Mouse (Mus musculus) v-Abl transformed pro-B cells (cell line): ENCODE results near the gene Ralgapa1.

Source experiments
- in situ Hi-C, 2 experiments: fragments of 400-800 bp; cut with MboI; formaldehyde crosslinking; loops; one replicate each; pipeline ENCODE4 v1.15.1; 2025; ENCODE audit not compliant: unreplicated experiment in 2 of 2

The Ralgapa1 gene

DNA sequence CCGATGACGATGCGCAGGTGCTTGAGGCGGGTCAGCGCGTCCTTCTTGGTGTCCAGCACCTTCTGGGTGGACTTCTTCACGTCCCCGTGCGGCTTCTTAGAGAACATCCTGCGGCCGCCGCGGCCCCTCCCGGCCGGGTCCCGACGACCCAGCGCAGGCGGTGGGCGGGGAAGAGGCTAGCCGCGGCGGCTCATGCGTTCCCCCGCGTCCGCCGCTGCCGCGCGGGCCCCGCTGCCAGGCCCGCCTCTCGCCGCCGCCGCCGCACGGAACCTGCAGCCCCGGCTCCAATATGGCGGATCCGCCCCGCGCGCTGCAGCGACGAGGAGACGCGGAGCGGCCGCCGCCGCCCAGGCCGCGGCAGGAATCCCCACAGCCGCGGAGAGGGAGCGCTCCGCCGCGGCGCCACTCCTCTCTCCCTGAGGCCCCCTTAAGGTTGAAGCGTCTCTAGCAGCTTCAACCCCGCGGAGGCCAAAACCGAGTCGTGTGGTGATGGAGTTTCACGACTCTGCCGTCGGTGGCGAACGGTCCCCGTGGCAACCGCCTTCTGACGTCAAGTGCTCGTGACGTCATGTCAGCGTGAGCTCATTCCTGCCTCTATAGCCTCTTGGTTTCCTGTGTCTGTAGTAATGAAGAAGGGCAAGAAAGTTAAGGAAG is at the start of gene Ralgapa1:
Gene Ralgapa1, minus strand, starts transcription at position 507 of the 654 bp plus-strand sequence.
- in situ Hi-C loops, result loop anchor here in 1 of 2 experiments (10.0 kb wide), 1 partner anchor 96 kb away; no protein-coding TSS in a partner anchor

DNA sequence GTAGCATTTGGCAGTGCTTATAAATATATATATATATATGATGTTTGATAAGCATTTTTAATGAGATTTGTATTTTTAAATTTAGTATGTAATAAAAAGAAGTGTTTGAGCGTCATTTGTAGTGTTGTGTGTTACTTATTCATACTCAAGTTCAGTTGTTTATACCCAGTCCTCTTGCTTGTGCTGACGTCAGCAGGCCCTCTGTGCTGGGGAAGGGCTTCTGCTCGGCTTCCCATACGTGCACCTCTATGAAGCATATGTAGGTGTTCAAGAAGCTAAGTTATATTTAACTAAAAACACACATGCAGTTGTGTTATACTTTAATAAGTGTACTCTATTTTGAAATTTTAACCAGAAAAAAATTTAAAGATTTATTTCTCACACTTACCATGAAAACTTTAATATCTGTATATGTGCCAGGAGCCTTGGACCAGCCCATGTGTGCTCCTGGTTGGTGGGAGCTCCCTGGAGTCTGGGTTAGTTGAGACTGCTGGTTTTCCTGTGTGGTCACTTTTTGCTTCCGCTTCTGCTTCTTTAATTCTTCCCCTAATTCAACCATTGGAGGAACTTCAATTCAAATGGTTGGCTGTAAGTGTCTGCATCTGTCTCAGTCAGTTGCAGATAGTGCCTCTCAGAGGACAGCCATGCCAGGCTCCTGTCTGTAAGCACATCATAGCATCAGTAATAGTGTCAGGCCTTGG is 48.8 kb upstream of the Ralgapa1 start:
- in situ Hi-C loops, result loop anchor here in 1 of 2 experiments (25.0 kb wide), 1 partner anchor 1118 kb away; no protein-coding TSS in a partner anchor

DNA sequence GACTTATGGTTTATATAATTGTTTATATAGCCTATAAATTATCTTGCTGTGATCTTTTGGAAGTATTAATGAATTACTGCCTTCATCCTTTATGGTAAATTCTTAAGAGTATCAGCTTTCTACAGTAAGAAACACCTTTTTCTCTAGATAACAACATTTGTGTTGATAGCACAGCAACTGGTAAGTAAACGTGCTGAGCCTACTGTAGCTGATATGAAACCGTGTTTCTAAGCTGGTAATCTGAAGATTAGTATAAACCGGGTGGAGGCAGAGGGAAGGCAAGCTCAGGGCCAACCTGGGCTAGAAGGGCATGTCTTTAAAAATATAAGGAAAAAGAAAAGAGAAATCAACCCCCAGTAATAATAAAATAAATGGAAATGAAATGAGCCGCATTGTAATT is 46.8 kb upstream of the Ralgapa1 start:
- in situ Hi-C loops, result loop anchor here in 1 of 2 experiments (25.0 kb wide), 1 partner anchor 1120 kb away; no protein-coding TSS in a partner anchor

DNA sequence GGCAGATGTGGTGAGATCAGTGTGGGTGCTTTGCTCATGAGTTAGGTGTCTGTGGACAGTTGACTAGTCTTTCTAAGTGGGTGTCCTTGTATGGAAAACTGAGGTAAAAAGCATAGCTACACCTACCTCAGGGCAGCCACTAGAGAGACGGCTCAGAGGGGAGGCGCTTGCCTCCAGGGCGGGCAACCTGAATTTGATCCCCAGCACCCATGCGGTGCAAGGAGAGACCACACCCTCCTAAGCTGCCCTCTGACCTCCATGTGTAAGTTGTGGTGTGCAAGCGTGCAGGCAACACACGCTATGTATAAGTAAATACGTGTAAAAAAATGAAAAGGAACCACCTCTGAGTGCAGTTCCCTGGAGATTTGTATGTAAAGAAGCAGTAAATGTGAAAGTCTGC is 39.7 kb upstream of the Ralgapa1 start:
- in situ Hi-C loops, result loop anchor here in 1 of 2 experiments (25.0 kb wide), 1 partner anchor 1127 kb away; no protein-coding TSS in a partner anchor

DNA sequence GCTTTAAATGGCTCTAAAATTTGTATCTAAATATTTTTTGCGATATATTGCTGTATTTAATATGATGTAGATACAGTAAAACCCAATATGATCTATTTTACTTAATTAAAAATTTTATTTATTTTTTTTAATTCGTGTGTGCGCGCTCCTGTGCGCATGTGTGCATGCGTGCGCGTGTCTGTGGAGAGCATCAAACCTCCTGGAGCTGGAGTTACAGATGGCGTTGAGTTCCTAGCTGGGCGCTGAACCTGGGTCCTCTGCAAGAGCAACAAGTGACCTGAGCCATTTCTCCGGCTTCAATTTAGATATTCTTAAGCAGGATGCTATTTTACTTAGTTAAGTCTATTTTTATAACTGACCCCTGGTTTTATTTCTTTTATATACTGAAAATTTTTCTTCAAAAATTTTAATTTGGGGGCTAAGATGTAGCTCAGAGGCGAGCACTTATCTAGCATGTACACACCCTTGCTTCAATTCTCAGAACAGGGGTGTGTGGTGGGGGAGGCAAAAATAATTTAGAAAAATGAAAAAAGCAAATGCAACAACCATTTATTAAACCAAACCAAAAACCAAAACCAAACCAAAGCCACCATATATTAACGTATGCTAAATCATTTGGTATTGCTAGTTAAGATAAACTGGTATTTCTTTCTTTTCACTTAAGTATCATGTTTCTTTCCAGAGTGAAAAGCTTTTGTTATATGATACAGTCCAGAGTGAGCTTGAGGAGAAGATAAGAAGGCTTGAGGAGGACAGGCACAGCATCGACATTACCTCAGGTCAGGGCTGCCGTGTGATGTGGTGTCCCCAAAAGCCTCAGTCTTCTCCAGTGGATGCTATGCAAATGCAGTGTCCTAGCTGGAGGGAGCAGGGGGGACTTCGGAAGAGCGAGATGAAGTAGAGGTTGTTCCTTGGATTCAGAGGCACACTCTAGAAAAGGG is 38.7 kb upstream of the Ralgapa1 start:
- in situ Hi-C loops, result loop anchor here in 1 of 2 experiments (25.0 kb wide), 1 partner anchor 1128 kb away; no protein-coding TSS in a partner anchor

DNA sequence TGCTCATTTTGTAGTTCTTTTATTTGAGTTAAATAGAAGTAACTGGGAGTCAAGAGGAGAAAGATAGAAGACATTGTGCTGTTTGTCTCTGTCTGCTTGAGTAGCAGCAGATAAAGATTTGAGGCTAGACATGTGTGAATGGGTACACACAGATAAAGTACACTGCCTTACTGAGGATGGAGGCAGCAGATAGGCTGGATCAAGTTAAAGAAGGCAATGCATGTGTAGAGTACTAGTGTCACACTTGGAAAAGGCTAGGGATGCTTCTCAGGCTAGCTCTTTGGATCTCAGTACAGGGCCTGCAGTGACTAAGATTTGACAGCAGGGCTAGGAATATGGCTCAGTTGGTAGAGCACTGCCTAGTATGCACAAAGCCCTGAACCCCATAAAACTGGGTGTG is 29.7 kb upstream of the Ralgapa1 start:
- in situ Hi-C loops, result loop anchor here in 1 of 2 experiments (25.0 kb wide), 1 partner anchor 1137 kb away; no protein-coding TSS in a partner anchor

DNA sequence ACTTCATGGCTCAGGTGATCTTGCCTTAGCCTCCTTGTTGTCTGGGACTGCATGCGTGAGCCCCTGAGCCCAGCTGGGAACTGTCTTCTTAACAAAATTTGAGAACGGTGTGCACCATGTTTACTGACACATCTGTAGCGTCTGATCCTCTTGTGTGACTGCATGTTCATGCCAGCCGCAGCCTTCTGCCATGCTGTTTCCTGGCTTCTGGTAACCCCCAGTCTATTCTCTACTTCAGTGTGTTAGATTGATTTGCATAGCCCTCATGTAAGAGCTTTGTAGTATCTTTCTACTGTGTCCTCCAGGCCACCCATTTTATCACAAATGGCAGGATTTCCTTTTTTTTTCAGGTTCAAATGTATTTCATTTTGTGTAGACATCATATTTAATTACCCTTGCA is 26.9 kb upstream of the Ralgapa1 start:
- in situ Hi-C loops, result loop anchor here (5.0 to 25.0 kb wide), 3 partner anchors 564 to 1389 kb away; partner anchors contain the start of genes Mipol1 (in 1 of the 2) and Prps1l3 (in 1 of the 2)

DNA sequence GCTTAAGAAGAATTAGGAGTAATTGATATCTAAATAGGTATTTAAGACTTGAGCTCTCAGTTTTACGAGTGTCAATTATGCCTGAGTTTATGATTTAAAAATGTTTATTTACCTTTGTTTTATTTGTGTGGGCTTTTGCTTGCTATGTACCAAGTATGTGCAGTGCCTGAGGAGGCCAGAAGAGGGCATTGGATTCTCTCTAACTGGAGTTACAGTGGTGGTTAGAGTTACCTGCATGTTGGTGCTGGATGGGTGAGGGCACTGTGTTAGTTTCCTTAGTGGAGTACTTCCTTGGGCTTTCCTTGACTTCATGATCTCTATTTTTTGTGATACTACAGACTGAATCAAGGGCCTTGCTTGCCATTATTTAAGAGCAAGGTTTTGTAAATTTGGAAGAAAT is 25.8 kb upstream of the Ralgapa1 start:
- in situ Hi-C loops, result loop anchor here (5.0 to 25.0 kb wide), 3 partner anchors 566 to 1391 kb away; partner anchors contain the start of genes Mipol1 (in 1 of the 2) and Prps1l3 (in 1 of the 2)

DNA sequence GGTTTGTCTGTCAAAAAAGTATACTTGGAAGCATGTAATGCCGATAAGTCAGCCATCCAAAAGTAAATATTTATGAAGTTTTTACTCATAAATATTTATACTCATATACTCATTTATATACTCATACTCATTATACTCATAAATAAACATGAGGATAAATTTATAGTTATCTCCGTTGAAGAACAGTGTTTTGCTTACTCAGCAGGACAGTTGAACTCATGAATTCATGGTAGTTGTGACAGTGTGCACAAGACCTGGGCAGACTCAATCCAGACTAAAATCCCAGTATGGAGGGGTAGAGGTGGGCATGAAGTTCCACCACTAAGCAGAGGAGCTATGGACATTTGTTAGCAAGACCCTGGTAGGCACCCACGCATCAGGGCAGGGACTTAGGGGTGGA is 16.5 kb upstream of the Ralgapa1 start:
- in situ Hi-C loops, result loop anchor here (25.0 kb wide), 2 partner anchors 575 to 1400 kb away; partner anchors contain the start of genes Mipol1 (in 1 of the 2) and Prps1l3 (in 1 of the 2)

DNA sequence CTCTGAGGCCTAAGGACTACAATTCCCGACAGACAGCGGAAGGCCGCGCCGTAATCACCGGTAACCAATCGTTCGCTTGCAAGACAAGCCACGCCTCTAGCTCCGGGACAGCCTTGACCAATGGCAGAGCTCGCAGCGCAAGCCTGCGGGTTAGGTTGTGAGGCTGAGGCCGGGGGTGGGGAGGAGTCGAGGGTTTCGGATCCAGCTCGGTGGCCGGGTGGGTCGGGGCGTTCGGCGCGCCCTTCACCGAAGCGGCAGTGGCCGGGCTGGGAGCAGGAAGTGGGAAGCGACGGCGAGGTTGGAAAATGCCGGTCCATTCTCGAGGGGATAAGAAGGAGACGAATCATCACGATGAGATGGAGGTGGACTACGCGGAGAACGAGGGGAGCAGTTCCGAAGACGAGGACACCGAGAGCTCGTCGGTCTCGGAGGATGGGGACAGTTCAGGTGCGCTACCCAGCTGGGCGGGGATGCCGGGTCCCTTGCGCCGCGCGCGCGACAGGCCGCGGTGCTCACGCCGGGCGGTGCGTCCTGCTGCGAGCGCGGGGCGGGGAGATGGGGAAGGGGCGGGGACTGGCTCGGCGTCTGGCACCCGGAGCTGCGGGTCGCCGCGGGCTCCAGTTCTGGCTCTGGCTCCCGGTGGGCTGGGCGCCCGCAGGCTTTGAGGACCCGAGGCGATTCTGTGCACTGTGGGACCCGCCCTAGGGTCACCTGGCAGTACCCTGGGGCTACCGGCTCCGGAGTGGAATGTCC is 15.4 kb upstream of the Ralgapa1 start, which contains the start of gene Brms1l:
Gene Brms1l, plus strand, starts transcription at position 126 of the 753 bp plus-strand sequence.
- in situ Hi-C loops, result loop anchor here (25.0 kb wide), 2 partner anchors 576 to 1401 kb away; partner anchors contain the start of genes Mipol1 (in 1 of the 2) and Prps1l3 (in 1 of the 2)

DNA sequence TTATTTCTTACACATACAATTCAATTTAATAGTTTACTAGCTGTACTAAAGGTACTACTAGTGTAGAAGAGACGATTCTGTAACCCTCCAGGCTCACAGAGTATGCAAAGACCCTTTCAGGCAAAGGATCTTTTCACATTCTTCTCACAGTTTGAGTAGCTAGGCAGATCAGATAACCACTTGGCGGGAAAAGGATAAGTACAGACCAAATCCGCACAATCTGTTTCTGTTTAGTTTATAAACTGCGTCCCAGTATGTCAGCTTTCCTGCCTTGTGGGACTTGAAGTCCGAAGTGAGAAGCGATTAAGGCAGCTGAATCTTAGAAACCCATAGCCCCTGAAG is 14.9 kb upstream of the Ralgapa1 start:
- in situ Hi-C loops, result loop anchor here (25.0 kb wide), 2 partner anchors 576 to 1401 kb away; partner anchors contain the start of genes Mipol1 (in 1 of the 2) and Prps1l3 (in 1 of the 2)

DNA sequence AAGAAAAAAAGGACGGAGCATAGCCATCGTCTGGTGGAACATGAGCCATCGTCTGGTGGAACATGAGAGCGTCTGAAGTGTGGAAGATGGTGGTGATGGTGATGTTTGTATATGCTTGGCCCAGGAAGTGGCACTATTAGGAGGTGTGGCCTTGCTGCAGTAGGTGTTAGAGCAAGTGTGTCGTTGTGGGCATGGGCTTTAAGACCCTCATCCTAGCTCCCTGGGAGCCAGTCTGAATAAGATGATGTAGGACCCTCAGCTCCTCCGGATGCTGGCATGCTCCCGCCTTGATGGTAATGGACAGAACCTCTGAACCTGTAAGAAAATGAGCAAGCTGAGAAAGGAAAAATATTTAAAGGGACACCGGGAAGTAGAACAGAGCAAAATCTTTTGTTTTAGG is 13.9 kb upstream of the Ralgapa1 start:
- in situ Hi-C loops, result loop anchor here (5.0 to 25.0 kb wide), 7 partner anchors 53 to 1402 kb away; partner anchors contain the start of genes Mipol1 (in 1 of the 2) and Prps1l3 (in 1 of the 2)

DNA sequence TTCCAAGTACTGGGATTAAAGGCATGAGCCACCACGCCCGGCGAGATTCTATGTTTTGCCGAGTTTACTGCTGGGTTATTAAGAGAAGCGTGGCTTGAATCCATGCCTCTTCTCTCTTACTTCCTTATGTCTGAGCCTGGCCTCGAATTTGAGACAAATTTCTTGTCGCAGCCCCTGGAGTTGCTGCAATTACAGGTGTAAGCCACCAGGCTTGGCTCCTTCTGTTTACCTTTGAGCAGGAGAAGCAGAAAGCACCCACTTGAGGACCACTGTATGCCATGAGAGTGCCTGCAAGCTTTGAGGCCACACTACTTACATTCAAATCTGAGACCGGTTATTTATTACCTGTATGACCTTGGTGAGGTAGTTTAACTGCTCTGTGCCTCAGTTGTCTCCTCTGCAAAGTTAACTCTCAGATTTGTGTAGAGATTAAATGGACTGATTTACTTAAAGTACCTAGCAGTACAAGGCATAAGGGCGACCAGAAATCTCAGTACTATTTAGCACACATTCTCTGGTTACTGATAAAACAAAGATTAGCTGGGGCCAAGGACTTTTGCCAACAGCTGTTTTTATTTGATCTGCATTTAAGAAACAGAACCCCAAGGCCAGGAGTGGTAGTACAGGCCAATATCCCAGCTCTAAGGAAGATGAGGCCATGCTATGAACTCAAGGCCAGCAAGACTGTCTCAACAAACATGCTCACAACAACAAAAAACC is 13.1 kb upstream of the Ralgapa1 start:
- in situ Hi-C loops, result loop anchor here (5.0 to 25.0 kb wide), 7 partner anchors 52 to 1403 kb away; partner anchors contain the start of genes Mipol1 (in 1 of the 2) and Prps1l3 (in 1 of the 2)

DNA sequence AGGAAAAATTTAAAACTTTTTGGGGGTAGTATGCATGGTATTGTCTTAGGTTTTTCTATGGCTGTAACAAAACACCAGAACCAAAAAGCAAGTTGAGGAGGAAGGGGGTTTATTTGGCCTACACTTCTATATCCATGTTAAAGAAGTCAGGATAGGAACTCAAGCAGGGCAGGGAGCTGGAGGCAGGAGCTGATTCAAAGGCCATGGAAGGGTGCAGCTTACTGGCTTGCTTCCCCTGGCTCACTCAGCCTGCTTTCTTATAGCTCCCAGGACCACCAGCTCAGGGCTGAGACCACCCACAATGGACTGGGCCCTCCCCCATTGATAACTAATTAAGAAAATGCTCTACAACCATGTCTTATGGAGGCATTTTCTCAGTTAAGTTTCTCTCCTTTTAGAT is 12.0 kb upstream of the Ralgapa1 start:
- in situ Hi-C loops, result loop anchor here (5.0 to 25.0 kb wide), 7 partner anchors 51 to 1404 kb away; partner anchors contain the start of genes Mipol1 (in 1 of the 2) and Prps1l3 (in 1 of the 2)

DNA sequence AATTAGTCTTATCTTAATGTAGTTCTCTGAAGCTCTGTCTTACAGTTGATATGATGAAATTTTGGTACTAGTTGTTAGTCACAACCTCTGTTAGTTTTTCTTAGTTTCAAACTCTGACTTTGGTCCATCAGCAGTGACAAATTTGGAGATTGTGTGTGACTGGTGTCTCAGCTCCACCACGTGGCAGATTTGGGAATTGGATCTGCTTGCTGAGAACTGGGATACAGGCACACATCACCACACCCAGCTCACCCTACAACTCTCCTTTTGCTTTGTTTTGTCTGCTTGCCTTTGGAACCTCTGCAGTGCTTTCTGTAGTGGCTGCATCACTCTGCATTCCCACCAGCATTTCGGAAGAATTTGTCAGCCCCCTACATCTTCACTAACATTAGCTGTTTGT is 10.1 kb upstream of the Ralgapa1 start:
- in situ Hi-C loops, result loop anchor here (5.0 to 25.0 kb wide), 7 partner anchors 49 to 1406 kb away; partner anchors contain the start of genes Mipol1 (in 1 of the 2) and Prps1l3 (in 1 of the 2)

DNA sequence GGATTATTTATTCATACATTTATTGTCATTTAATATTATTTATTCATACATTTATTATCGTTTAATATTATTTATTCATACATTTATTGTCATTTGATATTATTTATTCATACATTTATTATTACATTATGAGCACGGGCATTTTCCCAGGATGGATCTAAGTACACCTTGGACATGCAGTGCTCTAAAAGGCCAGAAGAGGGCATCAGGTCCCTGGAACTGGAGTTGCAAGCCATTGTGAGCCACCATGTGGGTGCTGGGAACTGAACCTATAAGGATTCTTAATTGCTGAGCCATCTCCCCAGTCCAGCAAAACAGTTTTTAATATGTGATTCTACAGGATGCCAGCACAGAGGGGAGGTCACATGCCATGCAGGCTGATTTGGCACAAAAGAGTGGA is 4.6 kb upstream of the Ralgapa1 start:
- in situ Hi-C loops, result loop anchor here (10.0 to 25.0 kb wide), 3 partner anchors 101 to 1412 kb away; partner anchors contain the start of genes Mipol1 (in 1 of the 2) and Prps1l3 (in 1 of the 2)

DNA sequence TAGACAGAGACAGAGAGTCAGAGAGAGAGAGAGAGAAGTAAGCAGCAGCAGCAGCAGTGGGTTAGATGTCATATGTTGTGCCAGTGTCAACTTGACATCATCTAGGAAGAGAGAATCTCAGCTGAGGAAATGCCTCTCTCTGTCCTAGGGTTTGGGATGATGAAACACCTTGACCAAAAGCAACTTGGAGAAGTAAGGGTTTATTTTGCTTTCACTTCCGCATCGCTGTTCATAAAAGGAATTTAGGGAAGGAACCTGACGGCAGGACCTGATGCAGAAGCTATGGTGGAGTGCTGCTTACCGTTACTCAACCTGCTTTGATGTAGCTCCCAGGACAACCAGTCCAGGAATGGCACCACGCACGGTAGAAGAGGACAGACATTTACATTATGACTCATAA is 3.1 kb upstream of the Ralgapa1 start:
- in situ Hi-C loops, result loop anchor here in 1 of 2 experiments (10.0 kb wide), 1 partner anchor 99 kb away; no protein-coding TSS in a partner anchor
